Mouse (Mus musculus) liver, embryonic 14.5 days (tissue): ENCODE measurements around the gene Phpt1. TPM values are rescaled to one million over a fixed set of nuclear protein-coding genes. Genes with fewer than 3 reads are reported as not detected.

Experiments used
- ATAC-seq: fragments of 200-750 bp; cut with Nextera tagmentation; 2 replicates; pipeline ENCODE4 v1.8.0; 2017; ENCODE audit warnings: moderate number of reproducible peaks, mild to moderate bottlenecking, moderate library complexity; ENCODE audit not compliant: insufficient read depth
- DNase-seq, 3 experiments: peaks; one replicate each; pipeline ENCODE4 v3.0.0-alpha.2; 2012 to 2013; ENCODE audit warnings: low read depth in 3 of 3, low spot score in 3 of 3
- H3K27ac ChIP-seq: fragments of 300-500 bp; sonication (generic); 2 replicates; pipeline ENCODE4 v1.5.1; 2014; ENCODE audit warnings: moderate library complexity, mild to moderate bottlenecking, control low read depth, inconsistent platforms
- H3K27me3 ChIP-seq: fragments of 300-500 bp; sonication (generic); 2 replicates; pipeline ENCODE4 v1.6.1; 2014; ENCODE audit warnings: mild to moderate bottlenecking, low read length, moderate library complexity; ENCODE audit not compliant: control insufficient read depth, insufficient read depth
- H3K36me3 ChIP-seq: fragments of 300-500 bp; sonication (generic); replicated peaks from 2 replicates; pipeline ENCODE4 v1.6.1; 2014; ENCODE audit warnings: low read depth; ENCODE audit not compliant: control insufficient read depth, insufficient read depth
- H3K4me1 ChIP-seq, 2 experiments: fragments of 200-500 bp in 1 of 2; fragments of 300-500 bp in 1 of 2; sonication (generic) in 1 of 2; replicated peaks; 2 replicates each; pipeline ENCODE4 v1.6.1; 2012 to 2014; ENCODE audit warnings: antibody characterized with exemption in 1 of 2, inconsistent platforms in 1 of 2, low read length in 1 of 2; ENCODE audit not compliant: control insufficient read depth in 2 of 2, insufficient read depth in 2 of 2
- H3K4me2 ChIP-seq: fragments of 300-500 bp; sonication (generic); 2 replicates; pipeline ENCODE4 v1.6.1; 2014; ENCODE audit warnings: low read depth, mild to moderate bottlenecking, control low read depth, moderate library complexity
- H3K4me3 ChIP-seq, 2 experiments: fragments of 200-500 bp in 1 of 2; fragments of 300-500 bp in 1 of 2; sonication (generic) in 1 of 2; 2 replicates each; pipeline ENCODE4 v1.5.1; 2012 to 2014; ENCODE audit warnings: low read depth in 2 of 2, low read length in 2 of 2, mild to moderate bottlenecking in 2 of 2, control low read depth in 1 of 2, inconsistent platforms in 1 of 2, moderate library complexity in 1 of 2; ENCODE audit not compliant: insufficient read depth in 1 of 2
- H3K9ac ChIP-seq: fragments of 300-500 bp; sonication (generic); replicated peaks from 2 replicates; pipeline ENCODE4 v1.6.1; 2014; ENCODE audit warnings: mild to moderate bottlenecking, control low read depth, moderate library complexity
- H3K9me3 ChIP-seq: fragments of 300-500 bp; sonication (generic); 2 replicates; pipeline ENCODE4 v1.6.1; 2016; ENCODE audit warnings: low read length, mixed read lengths; ENCODE audit not compliant: control insufficient read depth
- CTCF ChIP-seq: IDR thresholded peaks from 2 replicates; pipeline ENCODE4 v1.5.1; 2016; ENCODE audit warnings: antibody characterized with exemption, low read depth, control low read depth
- EP300 ChIP-seq: IDR thresholded peaks from 2 replicates; pipeline ENCODE4 v1.6.1; 2016; ENCODE audit warnings: antibody characterized with exemption, low read depth
- WGBS: fragments of 180-500 bp; shearing (Covaris S2); extraction: QIAGEN DNeasy Blood & Tissue Kit; methylation state at CpG from one replicate; pipeline ENCODE4 v1.1.7; 2014; ENCODE audit not compliant: insufficient replicate concordance; 5-methylcytosine and 5-hydroxymethylcytosine counted together
- polyA plus RNA-seq, 2 experiments: library from polyadenylated mRNA; depleted of rRNA in 1 of 2; stranded (reverse) in 1 of 2; unstranded in 1 of 2; fragments of >200 nt; fragmentation: Nextera tagmentation in 1 of 2; extraction: Ambion mirVana in 1 of 2; gene quantifications; 2 replicates each; pipeline versions ENCODE4 v1.2.1 to v1.2.3; 2012 to 2014

Gene Phpt1
- polyA plus RNA-seq, 2 experiments: 31.4 to 44.9 TPM

- H3K4me3 ChIP-seq: no peak overlapping the region
- ATAC-seq: peak; percentile 57; the same call in 1 of the 2 replicates
- no peak overlapping the region for H3K27ac ChIP-seq
- H3K27me3 ChIP-seq: no peaks in the 10 kb centered on the region
- WGBS: 72% methylated on average over 2 of the region's 2 CpGs
- H3K4me1 ChIP-seq: no peaks in the 10 kb centered on the region; a peak in 1 of 4 replicates
- H3K9ac ChIP-seq: no peak overlapping the region
- H3K9me3 ChIP-seq: no peaks in the 10 kb centered on the region
- H3K4me2 ChIP-seq: no peak overlapping the region
- DNase-seq: no peak
- peaks cover 55% of the 10 kb centered on the region for H3K36me3 ChIP-seq
- no peak for TF ChIP-seq CTCF
- TF ChIP-seq EP300: no peak
These were observed 25.0 kb upstream of the Phpt1 start for GRCm38 (mm10) chr2:25600037-25600436.

- H3K27ac ChIP-seq: no peak overlapping the region
- ATAC-seq: no peak
These were observed 23.7 kb upstream of the Phpt1 start for GRCm38 (mm10) chr2:25598749-25599148.

GRCm38 (mm10) chr2:25596765-25597510 is 21.9 kb upstream of the Phpt1 start:
- no peak for DNase-seq
- no peak for ATAC-seq
- Histone ChIP-seq H3K36me3 (peaks cover 63% of the 10 kb centered on the region), H3K9me3 (no peaks in the 10 kb centered on the region), H3K9ac (no peak overlapping the region), H3K27ac (no peak overlapping the region), H3K4me3 (no peak overlapping the region), H3K27me3 (no peaks in the 10 kb centered on the region), H3K4me2 (no peak overlapping the region), H3K4me1 (no peaks in the 10 kb centered on the region; a peak in 1 of 4 replicates)
- 85% methylated on average over 5 of the region's 5 CpGs for WGBS
- TF ChIP-seq EP300 (no peak), CTCF (no peak)

More at GRCm38 (mm10) chr2:25598749-25599148, 23.7 kb upstream of the Phpt1 start:
- no peaks in the 10 kb centered on the region for H3K9me3 ChIP-seq
- no peak overlapping the region for H3K4me2 ChIP-seq
- no peaks in the 10 kb centered on the region; a peak in 1 of 4 replicates for H3K4me1 ChIP-seq
- no peak overlapping the region for H3K9ac ChIP-seq
- no peaks in the 10 kb centered on the region for H3K27me3 ChIP-seq
- H3K36me3 ChIP-seq: peaks cover 58% of the 10 kb centered on the region
- H3K4me3 ChIP-seq: no peak overlapping the region
- TF ChIP-seq CTCF (no peak), EP300 (no peak)
- DNase-seq: no peak
- 85% methylated on average over 1 of the region's 1 CpGs for WGBS

GRCm38 (mm10) chr2:25591863-25592262 is 16.8 kb upstream of the Phpt1 start:
- H3K4me1 ChIP-seq: no peaks in the 10 kb centered on the region
- H3K9me3 ChIP-seq: no peaks in the 10 kb centered on the region
- H3K4me3 ChIP-seq: no peak overlapping the region
- H3K27me3 ChIP-seq: no peaks in the 10 kb centered on the region
- peaks cover 23% of the 10 kb centered on the region for H3K36me3 ChIP-seq
- DNase-seq (no peak), ATAC-seq (no peak)
- TF ChIP-seq EP300 (no peak), CTCF (peak; percentile 82)
- 61% methylated on average over 2 of the region's 2 CpGs for WGBS
- H3K4me2 ChIP-seq: no peak overlapping the region
- H3K27ac ChIP-seq: no peak overlapping the region
- H3K9ac ChIP-seq: no peak overlapping the region

- Histone ChIP-seq H3K36me3 (peaks cover 14% of the 10 kb centered on the region), H3K27me3 (no peaks in the 10 kb centered on the region), H3K9me3 (no peaks in the 10 kb centered on the region), H3K4me1 (no peaks in the 10 kb centered on the region), H3K4me3 (no peak overlapping the region), H3K27ac (no peak overlapping the region), H3K4me2 (no peak overlapping the region), H3K9ac (no peak overlapping the region)
- no peak for ATAC-seq
- 70% methylated on average over 8 of the region's 8 CpGs for WGBS
- TF ChIP-seq CTCF (no peak), EP300 (no peak)
- DNase-seq: no peak
These were observed 13.3 kb upstream of the Phpt1 start for GRCm38 (mm10) chr2:25588227-25588907.
